Mouse (Mus musculus) stomach, embryonic 14.5 days (tissue): ENCODE results near the gene Vps41. TPM values are rescaled to one million over a fixed set of nuclear protein-coding genes. Genes with fewer than 3 reads are reported as not detected.

Source experiments
- polyA plus RNA-seq: library from polyadenylated mRNA; unstranded; fragments of >200 nt; fragmentation: Nextera tagmentation; extraction: Ambion mirVana; gene quantifications from 2 replicates; pipeline ENCODE4 v1.2.1, GENCODE M21; 2014

Vps41 gene
- polyA plus RNA-seq, 1 experiment from 2014 or later = 72.2 TPM

Other genes with a start within 250 kb of the Vps41 start
- gene Amph, start 230.9 kb downstream of the Vps41 start, polyA plus RNA-seq = 2.7 and 3.3 TPM in 2 replicates